Mouse (Mus musculus): ENCODE data around the gene Gm21976.

Gm21976 gene

GRCm38 (mm10) chr13:98297883-98298482 lies 18.3 kb downstream of the Gm21976 start:
- DNase-seq (ENCODE audit: extremely low read depth, insufficient read length, low spot score) = no peak

GRCm38 (mm10) chr13:98298833-98299758 lies 19.4 kb downstream of the Gm21976 start:
- DNase-seq (ENCODE audit: extremely low read depth, insufficient read length, low spot score) = peak; percentile 48

- DNase-seq (ENCODE audit: extremely low read depth, insufficient read length, low spot score) = no peak
Observed at GRCm38 (mm10) chr13:98305257-98305656, 25.6 kb downstream of the Gm21976 start.

GRCm38 (mm10) chr13:98306393-98306792 lies 26.7 kb downstream of the Gm21976 start:
- no peak for DNase-seq (ENCODE audit: extremely low read depth, insufficient read length, low spot score)

- no peak for DNase-seq (ENCODE audit: extremely low read depth, insufficient read length, low spot score)
Observed at GRCm38 (mm10) chr13:98306852-98307475, 27.3 kb downstream of the Gm21976 start.

- DNase-seq (ENCODE audit: extremely low read depth, insufficient read length, low spot score) = no peak
Observed at GRCm38 (mm10) chr13:98308004-98308403, 28.3 kb downstream of the Gm21976 start.

- no peak for DNase-seq (ENCODE audit: extremely low read depth, insufficient read length, low spot score)
Observed at GRCm38 (mm10) chr13:98308724-98309123, 29.0 kb downstream of the Gm21976 start.

GRCm38 (mm10) chr13:98311597-98311996 lies 31.9 kb downstream of the Gm21976 start:
- DNase-seq (ENCODE audit: extremely low read depth, insufficient read length, low spot score) = no peak

GRCm38 (mm10) chr13:98313631-98314030 lies 33.9 kb downstream of the Gm21976 start:
- DNase-seq (ENCODE audit: extremely low read depth, insufficient read length, low spot score) = no peak

GRCm38 (mm10) chr13:98315124-98315523 lies 35.4 kb downstream of the Gm21976 start:
- DNase-seq (ENCODE audit: extremely low read depth, insufficient read length, low spot score) = no peak

GRCm38 (mm10) chr13:98316140-98316479 lies 36.4 kb downstream of the Gm21976 start:
- DNase-seq (ENCODE audit: extremely low read depth, insufficient read length, low spot score) = no peak

GRCm38 (mm10) chr13:98316480-98317245 lies 37.0 kb downstream of the Gm21976 start, which contains the start of gene Btf3:
Btf3 (minus strand) TSS chr13:98317006.
- peak; percentile 94 for DNase-seq (ENCODE audit: extremely low read depth, insufficient read length, low spot score)

GRCm38 (mm10) chr13:98317246-98317677 lies 37.6 kb downstream of the Gm21976 start:
- no peak for DNase-seq (ENCODE audit: extremely low read depth, insufficient read length, low spot score)

GRCm38 (mm10) chr13:98317911-98318310 lies 38.2 kb downstream of the Gm21976 start:
- DNase-seq (ENCODE audit: extremely low read depth, insufficient read length, low spot score) = no peak

GRCm38 (mm10) chr13:98325034-98325433 lies 45.3 kb downstream of the Gm21976 start:
- no peak for DNase-seq (ENCODE audit: extremely low read depth, insufficient read length, low spot score)

- no peak for DNase-seq (ENCODE audit: extremely low read depth, insufficient read length, low spot score)
Observed at GRCm38 (mm10) chr13:98332106-98332505, 52.4 kb downstream of the Gm21976 start.

- DNase-seq (ENCODE audit: extremely low read depth, insufficient read length, low spot score) = no peak
Observed at GRCm38 (mm10) chr13:98336205-98336604, 56.5 kb downstream of the Gm21976 start.

- no peak for DNase-seq (ENCODE audit: extremely low read depth, insufficient read length, low spot score)
Observed at GRCm38 (mm10) chr13:98340506-98340905, 60.8 kb downstream of the Gm21976 start.

GRCm38 (mm10) chr13:98349491-98349890 lies 69.8 kb downstream of the Gm21976 start:
- DNase-seq (ENCODE audit: extremely low read depth, insufficient read length, low spot score) = no peak

- peak; percentile 34 for DNase-seq (ENCODE audit: extremely low read depth, insufficient read length, low spot score)
Observed at GRCm38 (mm10) chr13:98351527-98351926, 71.8 kb downstream of the Gm21976 start.
